Mouse (Mus musculus): ENCODE data around the gene Cadm1. TPM values are rescaled to one million over a fixed set of nuclear protein-coding genes. Genes with fewer than 3 reads are reported as not detected.

The Cadm1 gene
- polyA plus RNA-seq, 1 experiment from 2014 or later, result 150 TPM

DNA sequence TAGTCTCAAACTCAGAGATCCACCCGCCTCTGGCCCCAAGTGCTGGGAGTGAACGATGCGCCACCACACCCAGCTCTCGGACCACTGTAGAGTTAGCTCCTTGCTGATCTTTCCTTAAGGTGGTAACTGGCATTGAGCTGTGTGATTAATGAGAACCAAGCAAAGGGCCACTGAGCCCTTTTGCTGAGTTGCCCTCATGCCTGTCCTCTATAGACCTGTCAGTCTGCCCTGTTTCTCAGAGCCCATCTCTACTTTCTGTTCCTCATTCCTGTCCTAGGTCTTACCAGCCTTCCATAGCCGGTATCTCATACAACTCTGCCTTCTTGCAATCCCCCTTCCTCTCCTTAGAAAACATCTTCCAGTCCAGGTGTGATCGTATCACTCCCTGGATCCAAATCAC is 242.8 kb downstream of the Cadm1 start:
- no peaks in the 10 kb centered on the region for H3K27me3 ChIP-seq (ENCODE audit: control insufficient read depth, insufficient read depth, low read length)
- no peaks in the 10 kb centered on the region for H3K36me3 ChIP-seq (ENCODE audit: control insufficient read depth, insufficient read depth, low read length)
- no peak overlapping the region for H3K9ac ChIP-seq (ENCODE audit: low read depth, low read length)
- no peak for ATAC-seq (ENCODE audit: low FRiP score)
- H3K4me2 ChIP-seq (replicated peaks; ENCODE audit: low read depth, low read length), result no peak overlapping the region
- no peaks in the 10 kb centered on the region for H3K4me1 ChIP-seq (replicated peaks; ENCODE audit: control insufficient read depth, insufficient read depth, low read length)
- no peak overlapping the region for H3K27ac ChIP-seq (ENCODE audit: low read depth, low read length)
- 88% methylated on average over 6 of the region's 6 CpGs for WGBS
- no peaks in the 10 kb centered on the region for H3K9me3 ChIP-seq (ENCODE audit: control insufficient read depth, low read length)
- H3K4me3 ChIP-seq (ENCODE audit: low read depth, low read length), result no peak overlapping the region
- no peak for DNase-seq (ENCODE audit: low spot score)

DNA sequence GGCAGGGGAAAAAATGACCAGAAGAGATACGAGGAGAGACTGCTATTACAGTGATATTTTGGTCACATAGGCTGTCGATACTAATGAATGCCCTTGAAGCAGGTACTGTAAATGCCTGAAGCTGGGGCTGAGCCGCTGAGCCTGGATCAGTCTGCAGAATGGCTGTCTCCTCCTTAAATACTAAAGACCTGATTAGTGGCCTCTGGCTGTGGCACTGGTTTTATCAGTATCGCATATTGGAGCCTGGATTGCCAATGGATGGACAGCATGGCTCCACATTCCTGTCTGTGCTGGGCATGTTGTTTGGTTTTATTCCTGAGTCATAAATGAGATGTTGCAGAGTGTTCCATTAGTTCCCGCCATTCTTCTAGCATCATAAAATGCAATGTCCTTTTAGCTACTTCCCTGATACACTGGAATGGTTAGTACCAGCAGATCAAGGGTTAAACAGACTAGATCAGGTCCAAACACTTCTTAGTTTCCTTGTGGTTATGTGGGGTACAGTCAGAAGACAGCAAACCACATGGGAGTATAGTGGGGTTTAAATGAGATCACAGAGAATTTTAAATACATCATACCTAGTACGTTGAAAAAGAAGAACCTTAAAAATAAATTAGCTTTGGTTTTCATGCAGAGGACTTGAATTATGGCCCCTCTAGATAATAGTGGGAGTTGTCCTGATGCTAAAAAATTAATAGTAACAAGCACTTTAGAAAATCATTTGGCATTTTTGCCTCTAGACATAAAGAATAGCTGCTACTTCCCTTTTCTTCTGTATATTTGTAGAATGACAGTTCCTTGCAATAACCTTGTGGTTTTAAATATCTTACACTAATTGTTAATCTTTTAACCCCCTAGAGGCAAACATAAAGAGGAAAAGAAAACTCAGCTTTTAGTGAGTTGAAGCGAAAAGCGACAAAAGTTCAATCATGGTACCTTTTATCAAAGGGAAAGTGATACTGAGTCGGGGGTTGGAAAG is 247.3 kb downstream of the Cadm1 start:
- no peak overlapping the region for H3K4me2 ChIP-seq (replicated peaks; ENCODE audit: low read depth, low read length)
- H3K4me1 ChIP-seq (replicated peaks; ENCODE audit: control insufficient read depth, insufficient read depth, low read length), result 0 out of 2 replicates have a peak, but pooled peaks cover 3% of the 10 kb centered on the region
- no peak for ATAC-seq (ENCODE audit: low FRiP score)
- WGBS, result 89% methylated on average over 9 of the region's 9 CpGs
- H3K4me3 ChIP-seq (ENCODE audit: low read depth, low read length), result no peak overlapping the region
- H3K9ac ChIP-seq (ENCODE audit: low read depth, low read length), result no peak overlapping the region
- no peaks in the 10 kb centered on the region for H3K9me3 ChIP-seq (ENCODE audit: control insufficient read depth, low read length)
- H3K27ac ChIP-seq (ENCODE audit: low read depth, low read length), result no peak overlapping the region
- no peaks in the 10 kb centered on the region for H3K27me3 ChIP-seq (ENCODE audit: control insufficient read depth, insufficient read depth, low read length)
- DNase-seq (ENCODE audit: low spot score), result no peak
- H3K36me3 ChIP-seq (ENCODE audit: control insufficient read depth, insufficient read depth, low read length), result no peaks in the 10 kb centered on the region

DNA sequence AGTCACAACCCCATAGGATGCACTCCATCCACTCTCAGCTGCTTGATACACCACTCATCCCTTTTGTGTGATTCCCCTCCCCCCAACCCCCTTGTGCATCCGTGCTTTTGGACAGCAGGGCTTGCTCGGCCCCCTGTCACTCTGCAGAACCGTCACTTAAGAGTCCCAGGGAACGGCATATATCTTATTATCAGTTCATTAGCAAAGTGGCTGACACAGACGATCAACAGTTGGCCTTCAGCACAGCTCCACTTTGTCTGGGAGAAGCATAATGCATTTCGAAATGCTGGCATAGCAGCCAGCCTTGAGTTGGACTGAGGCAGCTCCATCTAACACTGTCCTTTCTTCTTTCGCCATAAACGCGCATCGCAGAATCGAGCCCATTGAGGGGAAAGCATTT is 248.5 kb downstream of the Cadm1 start:
- H3K4me1 ChIP-seq (replicated peaks; ENCODE audit: control insufficient read depth, insufficient read depth, low read length), result 0 out of 2 replicates have a peak, but pooled peaks cover 3% of the 10 kb centered on the region
- H3K4me3 ChIP-seq (ENCODE audit: low read depth, low read length), result no peak overlapping the region
- no peaks in the 10 kb centered on the region for H3K27me3 ChIP-seq (ENCODE audit: control insufficient read depth, insufficient read depth, low read length)
- DNase-seq (ENCODE audit: low spot score), result no peak
- H3K9ac ChIP-seq (ENCODE audit: low read depth, low read length), result no peak overlapping the region
- 62% methylated on average over 11 of the region's 11 CpGs for WGBS
- H3K36me3 ChIP-seq (ENCODE audit: control insufficient read depth, insufficient read depth, low read length), result no peaks in the 10 kb centered on the region
- H3K9me3 ChIP-seq (ENCODE audit: control insufficient read depth, low read length), result no peaks in the 10 kb centered on the region
- H3K4me2 ChIP-seq (replicated peaks; ENCODE audit: low read depth, low read length), result no peak overlapping the region
- no peak for ATAC-seq (ENCODE audit: low FRiP score)
- H3K27ac ChIP-seq (ENCODE audit: low read depth, low read length), result 0 out of 2 replicates have a peak overlapping the region, but pooled peaks have one; percentile 27

DNA sequence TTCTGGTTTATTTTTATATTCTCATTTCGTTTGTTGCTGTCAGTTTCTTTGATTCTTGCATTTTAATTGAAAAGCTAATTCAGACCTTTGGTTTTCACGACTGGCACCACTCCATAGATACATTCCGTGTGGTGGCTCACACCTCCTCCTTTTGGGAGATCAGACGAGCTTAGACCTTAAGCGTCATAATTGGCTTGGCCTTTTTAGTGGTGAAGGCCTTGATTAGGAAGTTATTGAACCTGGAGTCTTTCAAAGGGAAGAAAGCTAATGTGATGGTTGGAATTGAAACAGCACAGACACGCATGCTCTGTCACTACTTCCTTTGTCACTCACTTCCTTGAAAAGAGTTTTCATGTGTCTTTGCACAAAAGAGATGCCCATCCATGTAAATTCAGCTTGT is 249.3 kb downstream of the Cadm1 start:
- 78% methylated on average over 6 of the region's 6 CpGs for WGBS
- no peak overlapping the region for H3K4me2 ChIP-seq (replicated peaks; ENCODE audit: low read depth, low read length)

DNA sequence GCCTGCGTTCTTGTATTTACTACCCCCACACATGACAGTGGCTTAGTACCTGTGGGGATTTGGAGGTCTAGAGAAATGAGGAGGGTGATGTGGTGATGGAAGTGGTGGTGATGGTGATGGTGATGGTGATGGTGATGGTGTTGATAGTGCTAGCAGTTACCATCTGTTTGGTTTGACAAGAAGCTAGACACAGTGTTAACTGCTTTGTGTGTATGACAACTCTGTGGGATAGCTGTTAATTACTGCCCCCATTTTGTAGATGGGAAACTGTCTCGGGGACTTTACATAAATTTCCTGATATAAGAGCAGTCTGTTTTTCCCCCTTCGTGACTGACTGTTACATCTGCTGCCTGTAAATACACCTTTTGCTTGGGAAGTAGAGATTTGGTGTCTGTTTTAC is 256.7 kb downstream of the Cadm1 start:
- no peak for DNase-seq (ENCODE audit: low spot score)
- no peaks in the 10 kb centered on the region for H3K9me3 ChIP-seq (ENCODE audit: control insufficient read depth, low read length)
- H3K27me3 ChIP-seq (ENCODE audit: control insufficient read depth, insufficient read depth, low read length), result no peaks in the 10 kb centered on the region
- no peaks in the 10 kb centered on the region for H3K4me1 ChIP-seq (replicated peaks; ENCODE audit: control insufficient read depth, insufficient read depth, low read length)
- no peak overlapping the region for H3K27ac ChIP-seq (ENCODE audit: low read depth, low read length)
- no peaks in the 10 kb centered on the region for H3K36me3 ChIP-seq (ENCODE audit: control insufficient read depth, insufficient read depth, low read length)
- WGBS, result 86% methylated on average over 3 of the region's 3 CpGs
- no peak overlapping the region for H3K9ac ChIP-seq (ENCODE audit: low read depth, low read length)
- no peak for ATAC-seq (ENCODE audit: low FRiP score)
- no peak overlapping the region for H3K4me3 ChIP-seq (ENCODE audit: low read depth, low read length)
- no peak overlapping the region for H3K4me2 ChIP-seq (replicated peaks; ENCODE audit: low read depth, low read length)

More for the DNA sequence above, 249.3 kb downstream of the Cadm1 start:
- Histone ChIP-seq H3K36me3 (ENCODE audit: control insufficient read depth, insufficient read depth, low read length) (no peaks in the 10 kb centered on the region), H3K4me3 (ENCODE audit: low read depth, low read length) (no peak overlapping the region), H3K4me1 (replicated peaks; ENCODE audit: control insufficient read depth, insufficient read depth, low read length) (0 out of 2 replicates have a peak, but pooled peaks cover 3% of the 10 kb centered on the region), H3K9me3 (ENCODE audit: control insufficient read depth, low read length) (no peaks in the 10 kb centered on the region), H3K27ac (ENCODE audit: low read depth, low read length) (no peak overlapping the region), H3K27me3 (ENCODE audit: control insufficient read depth, insufficient read depth, low read length) (no peaks in the 10 kb centered on the region), H3K9ac (ENCODE audit: low read depth, low read length) (no peak overlapping the region)
- DNase-seq (ENCODE audit: low spot score) (no peak), ATAC-seq (ENCODE audit: low FRiP score) (no peak)

DNA sequence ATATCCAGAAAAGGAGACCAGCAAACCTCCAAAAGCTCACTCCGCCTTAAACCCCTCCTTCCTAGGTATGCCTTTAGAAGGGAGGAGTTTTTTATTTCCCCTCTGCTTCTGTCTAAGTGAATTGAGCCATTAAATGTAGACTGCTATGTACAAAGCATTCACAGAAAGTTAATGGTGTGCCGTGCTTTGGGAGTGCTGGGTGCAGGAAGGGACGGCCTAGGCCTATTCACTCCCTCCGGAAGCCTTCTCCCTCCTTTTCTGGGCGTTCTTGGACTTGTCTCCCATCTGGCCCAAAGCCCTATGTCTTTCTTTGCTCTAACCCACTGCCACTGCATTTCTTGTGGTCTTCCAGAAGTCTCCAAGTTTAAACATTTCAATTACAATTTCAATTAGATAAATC is 268.5 kb downstream of the Cadm1 start:
- no peaks in the 10 kb centered on the region for H3K36me3 ChIP-seq (ENCODE audit: control insufficient read depth, insufficient read depth, low read length)
- H3K4me1 ChIP-seq (replicated peaks; ENCODE audit: control insufficient read depth, insufficient read depth, low read length), result peaks cover 3% of the 10 kb centered on the region; the same call in 1 of the 2 replicates
- DNase-seq (ENCODE audit: low spot score), result no peak
- H3K27ac ChIP-seq (ENCODE audit: low read depth, low read length), result no peak overlapping the region
- no peak for ATAC-seq (ENCODE audit: low FRiP score)
- H3K4me2 ChIP-seq (replicated peaks; ENCODE audit: low read depth, low read length), result no peak overlapping the region
- WGBS, result 85% methylated on average over 5 of the region's 5 CpGs
- H3K9ac ChIP-seq (ENCODE audit: low read depth, low read length), result no peak overlapping the region
- H3K9me3 ChIP-seq (ENCODE audit: control insufficient read depth, low read length), result no peaks in the 10 kb centered on the region
- no peak overlapping the region for H3K4me3 ChIP-seq (ENCODE audit: low read depth, low read length)
- no peaks in the 10 kb centered on the region for H3K27me3 ChIP-seq (ENCODE audit: control insufficient read depth, insufficient read depth, low read length)

DNA sequence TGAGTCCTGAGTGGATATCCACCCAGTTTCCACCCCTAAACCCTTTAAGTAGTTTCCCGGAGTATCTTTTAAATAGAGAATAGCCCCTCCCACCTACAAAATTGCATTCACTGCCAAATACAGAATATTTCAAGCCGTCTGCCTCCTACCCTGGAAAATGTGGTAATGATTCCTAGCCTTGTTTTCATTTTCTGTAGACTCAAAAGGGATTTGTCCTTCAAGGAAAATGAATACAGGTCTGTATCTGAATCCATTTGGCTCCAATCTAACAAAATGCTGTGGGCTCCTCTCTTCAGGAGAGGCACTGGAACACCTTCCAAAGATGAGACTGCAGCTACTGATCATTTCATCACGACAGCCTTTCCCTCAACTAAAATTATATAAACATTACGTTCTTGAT is 271.3 kb downstream of the Cadm1 start:
- no peak overlapping the region for H3K9ac ChIP-seq (ENCODE audit: low read depth, low read length)
- DNase-seq (ENCODE audit: low spot score) (no peak), ATAC-seq (ENCODE audit: low FRiP score) (no peak)
- no peaks in the 10 kb centered on the region for H3K27me3 ChIP-seq (ENCODE audit: control insufficient read depth, insufficient read depth, low read length)
- peaks cover 5% of the 10 kb centered on the region; the same call in 1 of the 2 replicates for H3K4me1 ChIP-seq (replicated peaks; ENCODE audit: control insufficient read depth, insufficient read depth, low read length)
- no peak overlapping the region for H3K4me2 ChIP-seq (replicated peaks; ENCODE audit: low read depth, low read length)
- WGBS, result 92% methylated on average over 4 of the region's 4 CpGs
- no peaks in the 10 kb centered on the region for H3K9me3 ChIP-seq (ENCODE audit: control insufficient read depth, low read length)
- no peaks in the 10 kb centered on the region for H3K36me3 ChIP-seq (ENCODE audit: control insufficient read depth, insufficient read depth, low read length)
- H3K4me3 ChIP-seq (ENCODE audit: low read depth, low read length), result no peak overlapping the region
- H3K27ac ChIP-seq (ENCODE audit: low read depth, low read length), result no peak overlapping the region

DNA sequence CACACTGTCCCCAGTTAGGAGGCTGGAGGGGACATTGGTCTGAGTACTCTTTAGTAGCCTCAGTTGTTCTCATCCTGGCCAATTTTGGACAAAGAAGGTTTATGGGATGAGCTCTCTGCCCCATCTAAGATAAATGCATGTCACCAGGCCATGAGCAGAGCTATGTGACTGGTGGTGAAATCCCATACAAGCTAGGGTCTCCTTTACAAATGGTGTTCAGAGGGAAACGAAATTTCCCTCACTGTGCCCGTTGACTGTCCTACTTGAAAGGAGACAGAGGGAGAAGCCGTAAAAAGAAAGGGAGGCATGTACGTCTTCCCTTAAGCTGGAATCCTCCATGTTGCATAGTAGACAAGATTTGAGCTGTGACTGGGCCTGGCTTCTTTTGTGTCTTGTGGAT is 272.6 kb downstream of the Cadm1 start:
- Histone ChIP-seq H3K4me3 (ENCODE audit: low read depth, low read length) (no peak overlapping the region), H3K9ac (ENCODE audit: low read depth, low read length) (no peak overlapping the region), H3K9me3 (ENCODE audit: control insufficient read depth, low read length) (no peaks in the 10 kb centered on the region), H3K4me1 (replicated peaks; ENCODE audit: control insufficient read depth, insufficient read depth, low read length) (peaks cover 5% of the 10 kb centered on the region; the same call in 1 of the 2 replicates), H3K36me3 (ENCODE audit: control insufficient read depth, insufficient read depth, low read length) (no peaks in the 10 kb centered on the region), H3K27ac (ENCODE audit: low read depth, low read length) (no peak overlapping the region), H3K4me2 (replicated peaks; ENCODE audit: low read depth, low read length) (no peak overlapping the region), H3K27me3 (ENCODE audit: control insufficient read depth, insufficient read depth, low read length) (no peaks in the 10 kb centered on the region)
- ATAC-seq (ENCODE audit: low FRiP score), result no peak
- 95% methylated on average over 4 of the region's 4 CpGs for WGBS
- DNase-seq (ENCODE audit: low spot score), result no peak
